In the genomic region with DNA sequence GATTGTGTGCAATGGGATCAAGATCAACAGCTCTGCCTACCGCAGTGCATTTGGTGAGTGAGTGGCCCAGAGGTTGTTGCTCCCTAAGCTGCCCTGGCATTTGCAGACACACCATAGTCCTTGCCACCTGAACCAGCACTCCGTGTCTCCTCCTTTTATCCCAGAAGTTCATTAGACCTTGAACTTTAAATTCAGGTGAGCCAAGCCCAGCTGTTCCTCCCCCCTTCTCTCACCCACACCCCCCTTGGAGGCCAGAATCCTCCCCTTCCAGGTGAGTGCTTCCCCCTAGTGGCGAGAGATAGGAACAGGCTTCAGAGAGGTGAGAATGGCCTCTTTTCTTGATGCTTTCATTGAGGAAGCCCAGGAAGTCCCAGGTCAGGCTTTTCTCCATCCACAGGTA, we compare ENCODE assay signal across 8 mouse cellular contexts. TPM values are rescaled to one million over a fixed set of nuclear protein-coding genes. Genes with fewer than 3 reads are reported as not detected.
DNase-seq lines count a peak whose midpoint lies in the region; TF ChIP-seq lines count a peak whose summit lies in the region.
"Had no signal": no experiment of that assay in that cellular context is flagged by ENCODE, and none has a peak within 500 bp of the region (broad histone marks: within the 10 kb centered on the region; RNA-seq: fewer than 3 reads in every experiment).

No protein-coding gene starts in this region.

- H3K36me3 ChIP-seq in limb, embryonic 10.5 days = peaks cover 31% of the 10 kb centered on the region

- WGBS in limb, embryonic 10.5 days = 47% methylated on average over 3 of the region's 3 CpGs

- H3K4me1 ChIP-seq in limb, embryonic 10.5 days = no peaks in the 10 kb centered on the region; the same call in 1 of the 2 replicates
- H3K4me1 ChIP-seq: heart, embryonic 15.5 days had no signal

- no peaks in the 10 kb centered on the region for H3K27me3 ChIP-seq in limb, embryonic 10.5 days (ENCODE audit: low read depth, poor library complexity, severe bottlenecking)
- H3K27me3 ChIP-seq: heart, embryonic 15.5 days had no signal

- H3K4me3 ChIP-seq in left cerebral cortex, adult 2 months = no peak overlapping the region
- no peak overlapping the region for H3K4me3 ChIP-seq in limb, embryonic 10.5 days
- H3K4me3 ChIP-seq: heart, embryonic 15.5 days had no signal

- no peaks in the 10 kb centered on the region for H3K9me3 ChIP-seq in limb, embryonic 10.5 days (replicated peaks)
- H3K9me3 ChIP-seq: heart, embryonic 15.5 days had no signal

- DNase-seq in left cerebral cortex, adult 2 months (ENCODE audit: extremely low spot score in 1 of 2, low spot score in 2 of 2) = no peak
- DNase-seq in left cerebral cortex, postnatal 25 days (ENCODE audit: low spot score in 2 of 2) = no peak
- peak; percentile 82 for DNase-seq in NIH3T3 (ENCODE audit: low read depth)
- DNase-seq in embryo, embryonic 10.5 days (ENCODE audit: low spot score) = peak; percentile 63
- DNase-seq in limb, embryonic 10.5 days (ENCODE audit: low spot score) = peak; percentile 58
- peak; percentile 47 for DNase-seq in thymus, postnatal 4 days
- no peak for DNase-seq in heart, adult 9 months (ENCODE audit: low spot score in 2 of 2)

- no peak overlapping the region for H3K27ac ChIP-seq in left cerebral cortex, adult 2 months
- H3K27ac ChIP-seq in limb, embryonic 10.5 days = no peak overlapping the region
- H3K27ac ChIP-seq: heart, embryonic 15.5 days had no signal

- intact Hi-C loops in left cerebral cortex, adult 2 months (cut with DNase I) = no loop called here
- intact Hi-C loops in left cerebral cortex, postnatal 25 days (cut with DNase I) = no loop called here

- TF ChIP-seq CTCF in left cerebral cortex, adult 2 months (IDR thresholded peaks at IDR 0.05) = peak; percentile 72

RNA-seq across cellular contexts. Expression of a gene that starts 19.3 kb away (rescaled TPM):
- 10 to 100 TPM in 1 of 2 experiments, 1 to 10 TPM in 1; 6.7 to 10.3 TPM for total RNA-seq in left cerebral cortex, adult 2 months (2021)
- 1 to 10 TPM; 4.7 to 6.4 TPM for total RNA-seq in left cerebral cortex, postnatal 25 days (2021)
- polyA plus RNA-seq in limb, embryonic 10.5 days (2016; fragmentation: Nextera tagmentation; extraction: Ambion mirVana) = 8.3 and 11.3 TPM in 2 replicates

RNA-seq across cellular contexts. Expression of a gene that starts 39.1 kb away (rescaled TPM):
- total RNA-seq in left cerebral cortex, adult 2 months (2021) = 10 to 100 TPM; 22.7 to 23.3 TPM
- 10 to 100 TPM; 21.7 to 24.3 TPM for total RNA-seq in left cerebral cortex, postnatal 25 days (2021)
- polyA plus RNA-seq in limb, embryonic 10.5 days (2016; fragmentation: Nextera tagmentation; extraction: Ambion mirVana) = 38.2 and 39.9 TPM in 2 replicates

RNA-seq across cellular contexts. Expression of a gene that starts 49.6 kb away (rescaled TPM):
- 10 to 100 TPM; 22.7 to 23.8 TPM for total RNA-seq in left cerebral cortex, adult 2 months (2021)
- total RNA-seq in left cerebral cortex, postnatal 25 days (2021) = 10 to 100 TPM; 25.1 to 28.5 TPM
- 285 and 298 TPM in 2 replicates for polyA plus RNA-seq in limb, embryonic 10.5 days (2016; fragmentation: Nextera tagmentation; extraction: Ambion mirVana)

RNA-seq across cellular contexts. Expression of a gene that starts 54.3 kb away (rescaled TPM):
- total RNA-seq in left cerebral cortex, adult 2 months (2021) = 100 to 1,000 TPM; 122 to 126 TPM
- 100 to 1,000 TPM; 118 to 131 TPM for total RNA-seq in left cerebral cortex, postnatal 25 days (2021)
- polyA plus RNA-seq in limb, embryonic 10.5 days (2016; fragmentation: Nextera tagmentation; extraction: Ambion mirVana) = 220 and 231 TPM in 2 replicates

Comparison
In these comparisons a context has a peak if more than half of its experiments do, and no peak if none do; other contexts are left out.
1. DNase-seq: peak in NIH3T3 (single experiment), embryo, embryonic 10.5 days (single experiment), limb, embryonic 10.5 days (single experiment) and thymus, postnatal 4 days (single experiment); none in left cerebral cortex, adult 2 months (0 of 2), left cerebral cortex, postnatal 25 days (0 of 2) and heart, adult 9 months (0 of 2).